Mouse (Mus musculus): ENCODE results near the gene Col16a1. TPM values are rescaled to one million over a fixed set of nuclear protein-coding genes. Genes with fewer than 3 reads are reported as not detected.

The Col16a1 gene
- 0.48 and 1.1 TPM in 2 replicates for polyA plus RNA-seq (2012; ENCODE audit: insufficient read depth, insufficient read length, missing spikeins)

DNA sequence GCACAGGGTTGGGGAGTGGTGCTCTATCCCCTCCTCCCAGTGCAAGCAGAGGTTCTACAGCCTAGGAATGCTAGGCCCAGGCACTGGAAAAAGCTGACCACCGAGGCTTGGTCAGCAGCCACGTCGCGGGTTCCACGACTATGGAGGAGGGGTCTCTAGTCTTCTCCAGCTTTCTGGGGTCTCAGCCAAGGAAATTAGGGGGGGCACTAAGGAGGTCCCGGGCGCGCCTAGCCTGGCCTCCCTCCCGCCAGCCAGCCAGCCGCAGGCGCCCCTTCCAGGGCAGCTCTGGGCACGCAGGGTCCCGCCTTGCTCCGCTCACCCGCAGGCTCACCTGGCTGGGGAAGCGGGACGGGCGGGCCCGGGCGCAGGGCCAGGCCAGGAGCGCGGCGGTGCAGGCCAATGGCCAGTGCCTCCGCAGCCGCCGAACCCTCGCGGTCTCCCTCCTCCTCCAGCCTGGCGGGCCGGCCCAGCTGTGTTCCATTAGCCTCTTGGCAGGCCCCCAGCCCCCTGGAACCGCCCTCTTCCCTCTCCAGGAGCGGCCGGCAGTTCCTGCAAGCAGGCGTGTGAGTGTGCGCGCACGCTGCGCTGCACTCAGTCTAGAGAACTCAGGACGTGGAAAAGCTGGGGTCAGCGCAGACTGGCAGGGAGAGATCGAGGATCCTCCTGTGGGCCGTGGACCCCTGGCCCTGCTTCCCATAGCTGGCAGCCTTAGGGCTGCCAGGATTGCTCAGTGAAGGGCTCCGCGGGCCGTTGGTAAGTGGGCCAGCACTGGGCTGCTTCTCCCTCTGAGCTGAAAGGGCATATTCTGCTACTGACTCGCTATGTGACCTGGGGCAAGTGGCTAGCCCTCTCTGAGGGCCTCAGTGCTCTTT, at the start of gene Col16a1:
Col16a1 (plus strand) TSS at position 510 of the 872 bp plus-strand sequence.
- Histone ChIP-seq H3K4me3 (ENCODE audit: insufficient read depth, low read length) (no peak within 1 kb of the TSS), H3K4me1 (ENCODE audit: control insufficient read depth, insufficient read depth, low read length) (peaks cover 32% of the 10 kb centered on the region), H3K27ac (ENCODE audit: insufficient read depth, low read depth, low read length) (no peak within 1 kb of the TSS)
- no peak for TF ChIP-seq POLR2A (IDR thresholded peaks at IDR 0.05; ENCODE audit: borderline replicate concordance, low read depth, low read length)

DNA sequence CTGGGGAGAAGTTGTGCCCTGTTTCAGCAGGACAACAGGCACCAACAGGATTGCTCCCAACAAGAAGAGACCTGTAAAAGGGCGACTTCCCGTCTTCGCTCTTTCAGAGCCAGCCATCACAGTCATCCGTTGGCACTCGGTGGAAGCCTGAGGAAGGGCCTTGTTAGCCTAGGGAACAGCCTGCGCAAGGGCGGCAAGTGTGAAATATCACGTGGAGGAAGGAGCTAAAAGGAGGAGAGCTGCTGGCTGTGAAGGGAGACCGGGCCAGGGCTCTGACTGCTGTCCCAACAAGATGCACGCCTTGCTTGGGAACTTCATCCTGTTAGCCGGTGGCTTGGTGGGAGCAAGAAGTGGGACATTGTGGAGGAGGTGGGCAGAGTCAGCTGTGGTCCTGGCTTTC, 49.5 kb upstream of the Col16a1 start:
- peaks cover 7% of the 10 kb centered on the region for H3K4me1 ChIP-seq (ENCODE audit: control insufficient read depth, insufficient read depth, low read length)
- H3K27ac ChIP-seq (ENCODE audit: insufficient read depth, low read depth, low read length), result no peak overlapping the region
- no peak overlapping the region for H3K4me3 ChIP-seq (ENCODE audit: insufficient read depth, low read length)
- TF ChIP-seq POLR2A (IDR thresholded peaks at IDR 0.05; ENCODE audit: borderline replicate concordance, low read depth, low read length) (no peak), CTCF (IDR thresholded peaks at IDR 0.05; ENCODE audit: low read depth, low read length) (no peak)

DNA sequence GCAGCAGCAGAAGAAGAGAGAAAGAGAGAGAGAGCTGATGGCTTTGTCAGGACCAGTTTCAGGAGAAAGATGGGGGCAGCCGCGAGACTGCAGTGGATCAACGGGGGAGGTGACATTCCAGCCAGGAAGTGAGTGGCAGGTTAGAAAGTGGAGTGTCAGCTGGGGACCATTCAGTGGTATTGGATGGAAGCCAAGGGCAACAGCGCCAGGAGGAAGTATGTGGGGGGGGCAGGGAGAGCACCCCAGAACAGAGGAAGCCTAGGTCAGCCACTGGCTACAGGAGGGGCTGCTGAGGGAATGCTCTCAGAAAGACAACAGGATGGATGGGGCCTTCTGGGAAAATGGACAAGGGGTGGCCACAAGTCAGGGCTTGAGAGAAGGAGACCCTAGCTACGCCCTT, 45.9 kb upstream of the Col16a1 start:
- no peak for TF ChIP-seq POLR2A (IDR thresholded peaks at IDR 0.05; ENCODE audit: borderline replicate concordance, low read depth, low read length)
- no peak overlapping the region for H3K27ac ChIP-seq (ENCODE audit: insufficient read depth, low read depth, low read length)
- H3K4me3 ChIP-seq (ENCODE audit: insufficient read depth, low read length), result no peak overlapping the region
- peaks cover 7% of the 10 kb centered on the region for H3K4me1 ChIP-seq (ENCODE audit: control insufficient read depth, insufficient read depth, low read length)

DNA sequence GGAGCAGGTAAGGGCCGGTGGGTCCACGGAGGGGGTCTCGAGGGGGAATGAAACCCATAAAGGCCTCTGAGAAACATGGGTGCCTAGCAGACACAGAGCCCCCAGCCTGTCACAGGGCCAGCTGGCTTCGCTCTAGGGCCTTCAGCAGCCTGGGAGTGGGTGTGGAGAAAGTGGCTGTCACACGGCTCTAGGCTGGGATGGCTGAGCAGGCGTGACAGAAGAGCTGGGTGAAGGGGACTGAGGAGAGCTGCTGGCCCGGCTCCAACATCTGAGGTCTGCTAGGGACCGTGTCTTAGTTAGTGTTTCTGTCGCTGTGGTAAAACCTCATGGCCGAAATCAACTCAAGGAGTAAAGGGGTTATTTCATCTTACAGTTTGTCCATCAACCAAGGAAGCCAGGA, 45.5 kb upstream of the Col16a1 start:
- TF ChIP-seq POLR2A (IDR thresholded peaks at IDR 0.05; ENCODE audit: borderline replicate concordance, low read depth, low read length) (no peak), CTCF (IDR thresholded peaks at IDR 0.05; ENCODE audit: low read depth, low read length) (no peak)
- Histone ChIP-seq H3K27ac (ENCODE audit: insufficient read depth, low read depth, low read length) (no peak overlapping the region), H3K4me1 (ENCODE audit: control insufficient read depth, insufficient read depth, low read length) (peaks cover 7% of the 10 kb centered on the region), H3K4me3 (ENCODE audit: insufficient read depth, low read length) (no peak overlapping the region)

DNA sequence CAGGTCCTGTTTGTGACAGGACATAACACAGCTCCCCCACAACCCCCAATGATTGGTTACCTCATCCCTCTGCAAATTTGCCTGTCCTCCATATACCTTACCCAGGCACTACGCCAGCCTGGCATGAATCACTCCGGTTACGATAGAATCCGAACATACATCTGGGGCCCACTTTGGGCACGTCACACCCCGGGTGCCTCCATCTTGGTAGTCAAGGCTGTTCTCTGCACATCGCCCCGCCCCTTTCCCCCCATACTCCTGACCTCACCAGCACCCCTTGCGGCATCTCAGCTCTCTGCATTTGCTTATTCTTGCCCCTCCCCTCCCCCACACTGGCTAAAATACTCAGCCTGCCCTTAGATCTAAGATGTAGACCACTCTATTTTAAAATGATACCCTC, 42.0 kb upstream of the Col16a1 start:
- Histone ChIP-seq H3K4me3 (ENCODE audit: insufficient read depth, low read length) (no peak overlapping the region), H3K27ac (ENCODE audit: insufficient read depth, low read depth, low read length) (no peak overlapping the region), H3K4me1 (ENCODE audit: control insufficient read depth, insufficient read depth, low read length) (peaks cover 7% of the 10 kb centered on the region)
- TF ChIP-seq CTCF (IDR thresholded peaks at IDR 0.05; ENCODE audit: low read depth, low read length) (no peak), POLR2A (IDR thresholded peaks at IDR 0.05; ENCODE audit: borderline replicate concordance, low read depth, low read length) (no peak)

DNA sequence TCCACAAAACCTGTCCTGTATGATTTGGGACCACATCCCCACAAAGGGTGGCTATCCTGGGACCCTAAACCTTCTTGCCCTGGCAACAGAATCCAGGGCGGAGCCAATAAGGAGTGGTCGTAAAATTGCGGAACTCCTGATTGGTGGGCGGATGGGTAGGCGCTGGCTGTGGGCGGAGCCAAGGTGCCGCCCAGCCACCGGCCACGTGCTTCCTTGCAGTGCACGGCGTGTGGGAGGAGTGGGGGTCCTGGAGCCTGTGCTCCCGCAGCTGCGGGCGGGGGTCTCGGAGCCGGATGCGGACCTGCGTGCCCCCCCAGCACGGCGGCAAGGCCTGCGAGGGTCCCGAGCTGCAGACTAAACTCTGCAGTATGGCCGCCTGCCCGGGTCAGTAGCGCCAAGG, 41.1 kb upstream of the Col16a1 start:
- H3K4me3 ChIP-seq (ENCODE audit: insufficient read depth, low read length), result peak overlapping the region; percentile 42
- H3K27ac ChIP-seq (ENCODE audit: insufficient read depth, low read depth, low read length), result no peak overlapping the region
- peaks cover 5% of the 10 kb centered on the region for H3K4me1 ChIP-seq (ENCODE audit: control insufficient read depth, insufficient read depth, low read length)
- TF ChIP-seq CTCF (IDR thresholded peaks at IDR 0.05; ENCODE audit: low read depth, low read length) (no peak), POLR2A (IDR thresholded peaks at IDR 0.05; ENCODE audit: borderline replicate concordance, low read depth, low read length) (no peak)

DNA sequence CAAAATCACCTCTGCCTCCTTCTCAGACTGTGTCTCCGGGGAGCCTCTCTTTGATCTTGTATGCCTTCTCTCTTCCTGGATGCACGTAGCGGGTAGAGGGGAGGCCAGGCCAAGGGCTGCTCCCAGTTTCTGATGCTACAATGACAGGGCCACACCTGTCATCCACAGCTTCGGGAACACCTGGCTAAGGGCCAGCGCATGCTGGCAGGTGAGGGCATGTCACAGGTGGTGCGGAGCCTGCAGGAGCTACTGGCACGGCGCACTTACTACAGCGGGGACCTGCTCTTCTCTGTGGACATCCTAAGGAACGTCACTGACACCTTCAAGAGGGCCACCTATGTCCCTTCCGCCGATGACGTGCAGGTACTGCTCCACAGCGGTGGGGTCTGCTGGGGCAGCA, 38.6 kb upstream of the Col16a1 start:
- no peak overlapping the region for H3K27ac ChIP-seq (ENCODE audit: insufficient read depth, low read depth, low read length)
- no peaks in the 10 kb centered on the region for H3K4me1 ChIP-seq (ENCODE audit: control insufficient read depth, insufficient read depth, low read length)
- no peak overlapping the region for H3K4me3 ChIP-seq (ENCODE audit: insufficient read depth, low read length)
- TF ChIP-seq CTCF (IDR thresholded peaks at IDR 0.05; ENCODE audit: low read depth, low read length), result no peak
- no peak for TF ChIP-seq POLR2A (IDR thresholded peaks at IDR 0.05; ENCODE audit: borderline replicate concordance, low read depth, low read length)

DNA sequence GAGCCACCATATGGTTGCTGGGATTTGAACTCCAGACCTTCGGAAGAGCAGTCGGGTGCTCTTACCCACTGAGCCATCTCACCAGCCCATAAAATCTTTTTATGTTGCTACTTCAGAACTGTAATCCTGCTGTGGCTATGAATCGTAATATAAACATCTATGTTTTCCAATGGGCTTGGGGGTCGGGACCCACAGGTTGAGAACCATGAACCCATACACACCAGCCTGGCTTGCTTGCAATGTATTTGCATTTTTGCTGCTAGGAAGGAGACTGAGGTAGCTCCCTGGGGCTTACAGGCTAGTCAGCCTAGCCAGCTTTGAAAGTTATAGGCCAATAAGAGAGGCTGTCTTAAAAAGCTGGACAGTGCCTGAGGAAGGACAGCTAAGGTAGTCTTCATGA, 36.9 kb upstream of the Col16a1 start:
- Histone ChIP-seq H3K4me1 (ENCODE audit: control insufficient read depth, insufficient read depth, low read length) (no peaks in the 10 kb centered on the region), H3K4me3 (ENCODE audit: insufficient read depth, low read length) (no peak overlapping the region), H3K27ac (ENCODE audit: insufficient read depth, low read depth, low read length) (no peak overlapping the region)
- no peak for TF ChIP-seq CTCF (IDR thresholded peaks at IDR 0.05; ENCODE audit: low read depth, low read length)
- no peak for TF ChIP-seq POLR2A (IDR thresholded peaks at IDR 0.05; ENCODE audit: borderline replicate concordance, low read depth, low read length)

DNA sequence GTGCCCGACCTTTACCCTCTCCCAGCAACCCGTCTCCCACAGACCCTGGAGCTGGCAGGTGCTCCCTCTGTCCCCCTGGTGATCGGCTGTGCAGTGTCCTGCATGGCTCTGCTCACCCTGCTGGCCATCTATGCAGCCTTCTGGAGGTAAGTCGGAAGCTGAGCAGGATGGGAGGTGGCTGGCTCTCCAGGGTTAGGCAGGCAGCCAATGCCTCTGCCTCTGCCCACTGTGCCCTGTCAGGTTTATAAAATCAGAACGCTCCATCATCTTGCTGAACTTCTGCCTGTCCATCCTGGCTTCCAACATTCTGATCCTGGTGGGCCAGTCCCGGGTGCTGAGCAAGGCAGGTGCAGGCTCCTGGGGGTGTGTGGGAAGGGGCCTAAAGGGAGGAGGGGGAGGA, 35.4 kb upstream of the Col16a1 start:
- no peak for TF ChIP-seq POLR2A (IDR thresholded peaks at IDR 0.05; ENCODE audit: borderline replicate concordance, low read depth, low read length)
- no peak for TF ChIP-seq CTCF (IDR thresholded peaks at IDR 0.05; ENCODE audit: low read depth, low read length)
- no peak overlapping the region for H3K4me3 ChIP-seq (ENCODE audit: insufficient read depth, low read length)
- no peaks in the 10 kb centered on the region for H3K4me1 ChIP-seq (ENCODE audit: control insufficient read depth, insufficient read depth, low read length)
- H3K27ac ChIP-seq (ENCODE audit: insufficient read depth, low read depth, low read length), result no peak overlapping the region

DNA sequence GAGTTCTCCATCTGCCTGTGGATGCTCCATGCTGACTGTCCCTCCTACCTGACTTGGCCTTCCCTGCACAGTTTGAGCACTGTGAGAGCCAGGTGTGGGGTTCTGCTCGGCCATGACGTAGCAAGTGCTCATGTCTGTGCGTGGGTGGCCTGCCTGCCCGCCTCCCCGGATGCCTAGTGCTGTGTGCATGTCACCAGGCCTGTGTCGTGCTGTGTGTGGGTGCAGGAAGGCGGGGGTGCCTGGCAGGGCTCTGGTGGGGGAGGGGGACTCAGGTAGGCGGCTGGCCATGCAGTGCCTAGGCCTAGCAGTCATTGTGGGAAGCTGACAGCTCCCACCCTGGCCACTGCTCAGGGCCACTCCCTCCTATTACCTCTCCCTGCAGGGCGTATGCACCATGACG, 34.5 kb upstream of the Col16a1 start:
- TF ChIP-seq POLR2A (IDR thresholded peaks at IDR 0.05; ENCODE audit: borderline replicate concordance, low read depth, low read length) (no peak), CTCF (IDR thresholded peaks at IDR 0.05; ENCODE audit: low read depth, low read length) (no peak)
- H3K27ac ChIP-seq (ENCODE audit: insufficient read depth, low read depth, low read length), result no peak overlapping the region
- no peak overlapping the region for H3K4me3 ChIP-seq (ENCODE audit: insufficient read depth, low read length)
- no peaks in the 10 kb centered on the region for H3K4me1 ChIP-seq (ENCODE audit: control insufficient read depth, insufficient read depth, low read length)

All from bone marrow macrophage, adult 2 months (primary cell).